Mouse (Mus musculus) left cerebral cortex, adult 2 months (tissue): ENCODE measurements around the gene Sox12. TPM values are rescaled to one million over a fixed set of nuclear protein-coding genes. Genes with fewer than 3 reads are reported as not detected.

Experiments used
- DNase-seq, 2 experiments: peaks; one replicate each; pipeline ENCODE4 v3.0.0; 2021 to 2022; ENCODE audit warnings: low spot score in 2 of 2, mixed read lengths in 1 of 2; ENCODE audit errors: extremely low spot score in 1 of 2
- H3K27ac ChIP-seq: fragments of 200-600 bp; 2 replicates; pipeline ENCODE4 v1.8.1; 2022
- H3K4me3 ChIP-seq: fragments of 200-600 bp; 2 replicates; pipeline ENCODE4 v1.8.1; 2022
- CTCF ChIP-seq: fragments of 200-600 bp; IDR thresholded peaks from 2 replicates; pipeline ENCODE4 v1.8.1; 2022; ENCODE audit warnings: antibody characterized with exemption, mild to moderate bottlenecking, moderate library complexity
- intact Hi-C: fragments of 180-260 bp; cut with DNase I; formaldehyde crosslinking; loops from one replicate; pipeline ENCODE4 v1.15.1; 2025
- total RNA-seq, 2 experiments: library from RNA; stranded (reverse); gene quantifications; 2 replicates each; pipeline ENCODE4 v1.2.3; 2021

The Sox12 gene
- total RNA-seq, 2 experiments from 2014 or later: 12.8 to 15.7 TPM

- no peak for DNase-seq
- intact Hi-C loops: no loop called here
- no peak overlapping the region for H3K4me3 ChIP-seq
- H3K27ac ChIP-seq: no peak overlapping the region
- no peak for TF ChIP-seq CTCF
Measured at GRCm38 (mm10) chr2:152415786-152416185, 17.9 kb upstream of the Sox12 start.

GRCm38 (mm10) chr2:152415287-152415686 is 17.4 kb upstream of the Sox12 start, which contains the start of gene 6820408C15Rik:
Gene 6820408C15Rik (plus strand): TSS chr2:152415587.
- no peak for TF ChIP-seq CTCF
- no peak for DNase-seq
- Histone ChIP-seq H3K4me3 (peak within 1 kb of the TSS; percentile 71), H3K27ac (peak within 1 kb of the TSS; percentile 95)
- intact Hi-C loops: no loop called here

GRCm38 (mm10) chr2:152414591-152415165 is 16.8 kb upstream of the Sox12 start, which contains the start of gene Zcchc3:
Gene Zcchc3 (minus strand): TSS chr2:152415027.
- no peak for TF ChIP-seq CTCF
- Histone ChIP-seq H3K4me3 (peak within 1 kb of the TSS; percentile 71), H3K27ac (peak within 1 kb of the TSS; percentile 95)
- intact Hi-C loops: loop anchor here (1.0 kb wide), 1 partner anchor 17 kb away; no protein-coding TSS in a partner anchor
- peak; percentile 86 to 87 for DNase-seq

- Histone ChIP-seq H3K27ac (peak overlapping the region; percentile 95), H3K4me3 (peak overlapping the region; percentile 71)
- peak in 1 of 2 experiments; percentile 35 for DNase-seq
- intact Hi-C loops: loop anchor here (1.0 kb wide), 1 partner anchor 17 kb away; no protein-coding TSS in a partner anchor
- no peak for TF ChIP-seq CTCF
Measured at GRCm38 (mm10) chr2:152413765-152414584, 16.1 kb upstream of the Sox12 start.

- Histone ChIP-seq H3K4me3 (peak overlapping the region; percentile 71), H3K27ac (peak overlapping the region; percentile 95)
- no peak for TF ChIP-seq CTCF
- intact Hi-C loops: no loop called here
- DNase-seq: no peak
Measured at GRCm38 (mm10) chr2:152413158-152413764, 15.4 kb upstream of the Sox12 start.

- TF ChIP-seq CTCF: no peak
- DNase-seq: no peak
- intact Hi-C loops: no loop called here
- H3K27ac ChIP-seq: no peak overlapping the region
- peak overlapping the region; percentile 71 for H3K4me3 ChIP-seq
Measured at GRCm38 (mm10) chr2:152412526-152413157, 14.8 kb upstream of the Sox12 start.

- no peak overlapping the region for H3K4me3 ChIP-seq
- peak overlapping the region; percentile 36 for H3K27ac ChIP-seq
- intact Hi-C loops: loop anchor here (2.0 kb wide), 1 partner anchor 15 kb away; no protein-coding TSS in a partner anchor
- no peak for DNase-seq
- TF ChIP-seq CTCF: no peak
Measured at GRCm38 (mm10) chr2:152411471-152411870, 13.6 kb upstream of the Sox12 start.

- intact Hi-C loops: loop anchor here (2.0 kb wide), 1 partner anchor 14 kb away; no protein-coding TSS in a partner anchor
- no peak for TF ChIP-seq CTCF
- peak; percentile 52 to 77 for DNase-seq
- H3K27ac ChIP-seq: peak overlapping the region; percentile 36
- H3K4me3 ChIP-seq: peak overlapping the region; percentile 3; the same call in 1 of the 2 replicates
Measured at GRCm38 (mm10) chr2:152410971-152411371, 13.1 kb upstream of the Sox12 start.

- intact Hi-C loops: loop anchor here (2.0 kb wide), 1 partner anchor 13 kb away; no protein-coding TSS in a partner anchor
- H3K27ac ChIP-seq: no peak overlapping the region
- no peak for DNase-seq
- H3K4me3 ChIP-seq: no peak overlapping the region
- no peak for TF ChIP-seq CTCF
Measured at GRCm38 (mm10) chr2:152409781-152410180, 11.9 kb upstream of the Sox12 start.

GRCm38 (mm10) chr2:152406126-152406525 is 8.3 kb upstream of the Sox12 start:
- Histone ChIP-seq H3K4me3 (peak overlapping the region; percentile 42), H3K27ac (peak overlapping the region; percentile 85)
- peak; percentile 5; the same call in 1 of the 2 replicates for TF ChIP-seq CTCF
- intact Hi-C loops: no loop called here
- DNase-seq: peak; percentile 95 to 98

- Histone ChIP-seq H3K27ac (peak overlapping the region; percentile 63), H3K4me3 (peak overlapping the region; percentile 92)
- no peak for TF ChIP-seq CTCF
- intact Hi-C loops: loop anchor here (5.0 kb wide), 1 partner anchor 273 kb away; no protein-coding TSS in a partner anchor
- peak in 1 of 2 experiments; percentile 22 for DNase-seq
Measured at GRCm38 (mm10) chr2:152399122-152399542, 1.3 kb upstream of the Sox12 start.
